16 mouse cellular contexts compared by ENCODE assay signal in genomic region chr9:119025832-119026331, GRCm38 (mm10). TPM values are rescaled to one million over a fixed set of nuclear protein-coding genes. Genes with fewer than 3 reads are reported as not detected.
DNase-seq lines count a peak whose midpoint lies in the region; ATAC-seq and TF ChIP-seq lines count a peak whose summit lies in the region.
"Had no signal": no experiment of that assay in that cellular context is flagged by ENCODE, and none has a peak within 500 bp of the region (broad histone marks: within the 10 kb centered on the region; RNA-seq: fewer than 3 reads in every experiment).

No protein-coding gene starts in this region.

- WGBS in intestine, embryonic 16.5 days, result 89% methylated on average over 7 of the region's 7 CpGs
- WGBS in intestine, embryonic 15.5 days, result 88% methylated on average over 7 of the region's 7 CpGs
- 71% methylated on average over 7 of the region's 7 CpGs for WGBS in lung, postnatal 0 days
- WGBS in kidney, embryonic 14.5 days, result 49% methylated on average over 7 of the region's 7 CpGs
- 75% methylated on average over 7 of the region's 7 CpGs for WGBS in forebrain, embryonic 15.5 days

- no peak overlapping the region for H3K4me2 ChIP-seq in intestine, embryonic 16.5 days (ENCODE audit: low read depth, low read length)
- H3K4me2 ChIP-seq in intestine, embryonic 15.5 days (replicated peaks), result no peak overlapping the region
- H3K4me2 ChIP-seq in lung, postnatal 0 days (replicated peaks; ENCODE audit: low read depth, low read length), result no peak overlapping the region
- no peak overlapping the region for H3K4me2 ChIP-seq in kidney, embryonic 14.5 days (replicated peaks; ENCODE audit: low read depth, low read length)
- no peak overlapping the region for H3K4me2 ChIP-seq in forebrain, embryonic 15.5 days (replicated peaks)
- H3K4me2 ChIP-seq: embryonic facial prominence, embryonic 12.5 days; heart, embryonic 15.5 days had no signal

- TF ChIP-seq EP300 in lung, postnatal 0 days (IDR thresholded peaks at IDR 0.05), result no peak

- peak; percentile 30 for TF ChIP-seq CTCF in lung, postnatal 0 days (IDR thresholded peaks at IDR 0.05)

- no peaks in the 10 kb centered on the region; the same call in 1 of the 2 replicates for H3K36me3 ChIP-seq in intestine, embryonic 16.5 days (ENCODE audit: control insufficient read depth, insufficient read depth, low read length)
- H3K36me3 ChIP-seq in intestine, embryonic 15.5 days, result no peaks in the 10 kb centered on the region
- peaks cover 21% of the 10 kb centered on the region; the same call in 1 of the 2 replicates for H3K36me3 ChIP-seq in lung, postnatal 0 days (ENCODE audit: insufficient read depth, low read length)
- H3K36me3 ChIP-seq in kidney, embryonic 14.5 days (ENCODE audit: control insufficient read depth, insufficient read depth, low read length), result peaks cover 14% of the 10 kb centered on the region; the same call in 1 of the 2 replicates
- H3K36me3 ChIP-seq in forebrain, embryonic 15.5 days, result 0 out of 2 replicates have a peak, but pooled peaks cover 2% of the 10 kb centered on the region
- H3K36me3 ChIP-seq: embryonic facial prominence, embryonic 12.5 days had no signal

- peak; percentile 32; the same call in 1 of the 2 replicates for ATAC-seq in intestine, embryonic 16.5 days
- no peak for ATAC-seq in intestine, embryonic 15.5 days
- peak; percentile 50 for ATAC-seq in lung, postnatal 0 days
- peak; percentile 83 for ATAC-seq in kidney, embryonic 14.5 days (ENCODE audit: low FRiP score, low TSS enrichment)
- no peak for ATAC-seq in forebrain, embryonic 15.5 days (replicated peaks)

- no peak overlapping the region for H3K27ac ChIP-seq in intestine, embryonic 16.5 days (ENCODE audit: low read length)
- no peak overlapping the region for H3K27ac ChIP-seq in intestine, embryonic 15.5 days
- no peak overlapping the region for H3K27ac ChIP-seq in lung, postnatal 0 days (ENCODE audit: low read length)
- H3K27ac ChIP-seq in kidney, embryonic 14.5 days (ENCODE audit: low read depth, low read length), result peak overlapping the region; percentile 88
- no peak overlapping the region for H3K27ac ChIP-seq in forebrain, embryonic 15.5 days (replicated peaks)
- H3K27ac ChIP-seq: embryonic facial prominence, embryonic 12.5 days; heart, adult 2 months; heart, embryonic 15.5 days; liver, embryonic 14.5 days had no signal

- H3K9ac ChIP-seq in intestine, embryonic 16.5 days (ENCODE audit: low read depth, low read length), result no peak overlapping the region
- no peak overlapping the region for H3K9ac ChIP-seq in intestine, embryonic 15.5 days
- H3K9ac ChIP-seq in lung, postnatal 0 days (replicated peaks; ENCODE audit: low read depth), result no peak overlapping the region
- H3K9ac ChIP-seq in kidney, embryonic 14.5 days (ENCODE audit: low read depth, low read length), result no peak overlapping the region
- no peak overlapping the region for H3K9ac ChIP-seq in forebrain, embryonic 15.5 days (replicated peaks)
- H3K9ac ChIP-seq: embryonic facial prominence, embryonic 12.5 days; heart, embryonic 15.5 days; liver, embryonic 14.5 days had no signal

- no peaks in the 10 kb centered on the region for H3K27me3 ChIP-seq in intestine, embryonic 16.5 days (replicated peaks; ENCODE audit: control insufficient read depth, insufficient read depth, low read length)
- no peaks in the 10 kb centered on the region for H3K27me3 ChIP-seq in intestine, embryonic 15.5 days (replicated peaks)
- H3K27me3 ChIP-seq in lung, postnatal 0 days (replicated peaks; ENCODE audit: insufficient read depth, low read length), result no peaks in the 10 kb centered on the region
- no peaks in the 10 kb centered on the region for H3K27me3 ChIP-seq in kidney, embryonic 14.5 days (ENCODE audit: control insufficient read depth, insufficient read depth, low read length)
- H3K27me3 ChIP-seq in forebrain, embryonic 15.5 days, result no peaks in the 10 kb centered on the region
- H3K27me3 ChIP-seq: embryonic facial prominence, embryonic 12.5 days; heart, embryonic 15.5 days had no signal

- peaks cover 2% of the 10 kb centered on the region for H3K4me1 ChIP-seq in intestine, embryonic 16.5 days (ENCODE audit: control insufficient read depth, insufficient read depth, low read length)
- H3K4me1 ChIP-seq in intestine, embryonic 15.5 days (replicated peaks), result peaks cover 2% of the 10 kb centered on the region; the same call in 1 of the 2 replicates
- no peaks in the 10 kb centered on the region; the same call in 1 of the 2 replicates for H3K4me1 ChIP-seq in lung, postnatal 0 days (ENCODE audit: insufficient read depth, low read depth, low read length)
- H3K4me1 ChIP-seq in kidney, embryonic 14.5 days (ENCODE audit: control insufficient read depth, insufficient read depth, low read length), result peaks cover 30% of the 10 kb centered on the region
- no peaks in the 10 kb centered on the region for H3K4me1 ChIP-seq in forebrain, embryonic 15.5 days
- H3K4me1 ChIP-seq: embryonic facial prominence, embryonic 12.5 days; heart, embryonic 15.5 days had no signal

- H3K9me3 ChIP-seq in intestine, embryonic 16.5 days (ENCODE audit: control insufficient read depth, low read length), result no peaks in the 10 kb centered on the region
- H3K9me3 ChIP-seq in intestine, embryonic 15.5 days, result no peaks in the 10 kb centered on the region
- H3K9me3 ChIP-seq in lung, postnatal 0 days (ENCODE audit: low read length), result no peaks in the 10 kb centered on the region
- no peaks in the 10 kb centered on the region for H3K9me3 ChIP-seq in kidney, embryonic 14.5 days (ENCODE audit: control insufficient read depth, low read length)
- no peaks in the 10 kb centered on the region for H3K9me3 ChIP-seq in forebrain, embryonic 15.5 days
- H3K9me3 ChIP-seq: embryonic facial prominence, embryonic 12.5 days; heart, embryonic 15.5 days had no signal

- peak; percentile 56 for DNase-seq in lung, postnatal 0 days (ENCODE audit: low spot score)
- no peak for DNase-seq in lung, postnatal 14 days
- DNase-seq in kidney, postnatal 4 days, result peak; percentile 52 to 67
- no peak for DNase-seq in gastrocnemius, adult 18-20 months (ENCODE audit: low spot score)
- DNase-seq: cerebellum, adult 8-10 months; gastrocnemius, postnatal 14 days; heart, adult 2 months; midbrain, embryonic 14.5 days; thymus, adult 18-20 months had no signal

- H3K4me3 ChIP-seq in intestine, embryonic 16.5 days (ENCODE audit: low read length), result no peak overlapping the region
- no peak overlapping the region for H3K4me3 ChIP-seq in intestine, embryonic 15.5 days (replicated peaks)
- H3K4me3 ChIP-seq in lung, postnatal 0 days (ENCODE audit: low read depth, low read length), result no peak overlapping the region
- no peak overlapping the region for H3K4me3 ChIP-seq in kidney, embryonic 14.5 days (ENCODE audit: low read length)
- H3K4me3 ChIP-seq in forebrain, embryonic 15.5 days, result no peak overlapping the region
- H3K4me3 ChIP-seq: embryonic facial prominence, embryonic 12.5 days; heart, adult 2 months; heart, embryonic 15.5 days had no signal

RNA-seq across cellular contexts. Expression of gene Vill, which starts 26.7 kb away (rescaled TPM):
- 13.7 and 14.9 TPM in 2 replicates for polyA plus RNA-seq in intestine, embryonic 16.5 days (2015; fragmentation: Nextera tagmentation; extraction: Ambion mirVana)
- 16.1 and 17.2 TPM in 2 replicates for polyA plus RNA-seq in intestine, embryonic 15.5 days (2015; fragmentation: Nextera tagmentation; extraction: Ambion mirVana)
- polyA plus RNA-seq in lung, postnatal 0 days (2015; fragmentation: Nextera tagmentation; extraction: Ambion mirVana), result 16.6 and 20.0 TPM in 2 replicates
- polyA plus RNA-seq in kidney, embryonic 14.5 days (2014; fragmentation: Nextera tagmentation; extraction: Ambion mirVana), result 26.6 and 40.4 TPM in 2 replicates
- total RNA-seq in gastrocnemius, adult 18-20 months (2021), result under 1 TPM in 1 of 2 experiments, not detected in 1; 0.23 TPM
- 2.1 and 2.7 TPM in 2 replicates for polyA plus RNA-seq in forebrain, embryonic 15.5 days (2015; fragmentation: Nextera tagmentation; extraction: Ambion mirVana)

Comparison
In these comparisons a context has a peak if more than half of its experiments do, and no peak if none do; other contexts are left out.
1. ATAC-seq: peak in intestine, embryonic 16.5 days (single experiment), lung, postnatal 0 days (single experiment) and kidney, embryonic 14.5 days (single experiment); none in intestine, embryonic 15.5 days (single experiment) and forebrain, embryonic 15.5 days (single experiment).
2. DNase-seq: peak in lung, postnatal 0 days (single experiment) and kidney, postnatal 4 days (2 of 2); none in lung, postnatal 14 days (single experiment) and gastrocnemius, adult 18-20 months (single experiment).